Mouse (Mus musculus) Muller cell, postnatal 12 days (primary cell): ENCODE measurements around the gene Crip2.

Experiments
- DNase-seq: peaks from one replicate; pipeline ENCODE4 v3.0.0-alpha.2; 2015; ENCODE audit errors: inconsistent ontology term

The Crip2 gene

GRCm38 (mm10) chr12:113184945-113185344 lies 44.9 kb downstream of the Crip2 start:
- DNase-seq: no peak

- peak; percentile 64 for DNase-seq
Measured at GRCm38 (mm10) chr12:113185442-113186291, 45.6 kb downstream of the Crip2 start, which contains the start of gene Tmem121. Gene Tmem121 (plus strand): TSS chr12:113185930.

DNA sequence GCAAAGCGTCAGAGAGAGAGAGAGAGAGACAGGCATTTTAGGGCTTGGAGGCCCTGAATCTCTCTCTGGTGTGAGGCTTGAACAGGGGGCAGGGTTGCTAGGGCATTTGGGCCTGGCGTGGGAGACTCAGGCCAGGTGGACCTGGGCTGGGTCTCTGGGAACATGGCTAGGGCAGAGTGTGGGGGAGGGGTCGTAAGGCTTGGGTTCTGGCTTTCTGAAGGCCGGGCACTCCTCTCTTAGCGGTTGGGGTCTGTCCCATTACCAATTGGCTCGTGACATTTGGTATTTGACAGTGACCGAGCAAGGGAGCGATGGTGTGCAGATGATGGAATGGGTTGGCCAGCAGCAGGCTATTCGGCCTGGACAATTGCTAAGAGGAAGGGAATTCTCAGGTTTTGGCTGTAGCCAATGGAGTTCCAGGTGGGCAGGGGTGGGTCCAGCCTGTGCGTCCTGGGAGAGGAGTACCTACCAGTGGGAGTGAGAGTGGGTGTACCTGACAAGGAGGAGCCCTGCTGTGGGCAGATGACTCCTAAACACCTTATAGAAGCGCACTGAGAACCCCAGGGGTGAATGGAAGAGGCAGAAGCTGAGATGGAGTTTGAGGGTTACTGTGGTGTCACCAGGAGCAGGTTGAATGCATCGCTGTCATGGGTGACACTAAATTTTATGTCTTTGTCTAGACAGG lies 46.4 kb downstream of the Crip2 start:
- DNase-seq: no peak

DNA sequence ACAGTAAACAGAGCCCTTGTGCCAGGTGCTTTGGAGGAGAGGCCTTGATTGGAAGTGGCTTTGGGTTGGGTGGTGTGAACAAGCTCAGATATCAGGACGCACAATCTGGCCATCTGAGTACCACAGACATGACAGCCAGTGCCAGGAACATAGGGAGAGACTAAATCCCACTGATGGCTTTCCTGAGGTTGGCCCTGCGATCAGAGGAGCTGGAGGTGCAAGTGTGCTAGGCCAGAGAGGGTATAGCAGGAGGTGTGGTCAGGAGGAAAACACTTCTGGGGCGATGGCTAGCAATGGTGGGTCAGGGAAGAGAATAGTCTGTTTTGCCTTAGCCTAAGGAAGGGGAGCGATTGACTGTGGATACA lies 47.0 kb downstream of the Crip2 start:
- no peak for DNase-seq

DNA sequence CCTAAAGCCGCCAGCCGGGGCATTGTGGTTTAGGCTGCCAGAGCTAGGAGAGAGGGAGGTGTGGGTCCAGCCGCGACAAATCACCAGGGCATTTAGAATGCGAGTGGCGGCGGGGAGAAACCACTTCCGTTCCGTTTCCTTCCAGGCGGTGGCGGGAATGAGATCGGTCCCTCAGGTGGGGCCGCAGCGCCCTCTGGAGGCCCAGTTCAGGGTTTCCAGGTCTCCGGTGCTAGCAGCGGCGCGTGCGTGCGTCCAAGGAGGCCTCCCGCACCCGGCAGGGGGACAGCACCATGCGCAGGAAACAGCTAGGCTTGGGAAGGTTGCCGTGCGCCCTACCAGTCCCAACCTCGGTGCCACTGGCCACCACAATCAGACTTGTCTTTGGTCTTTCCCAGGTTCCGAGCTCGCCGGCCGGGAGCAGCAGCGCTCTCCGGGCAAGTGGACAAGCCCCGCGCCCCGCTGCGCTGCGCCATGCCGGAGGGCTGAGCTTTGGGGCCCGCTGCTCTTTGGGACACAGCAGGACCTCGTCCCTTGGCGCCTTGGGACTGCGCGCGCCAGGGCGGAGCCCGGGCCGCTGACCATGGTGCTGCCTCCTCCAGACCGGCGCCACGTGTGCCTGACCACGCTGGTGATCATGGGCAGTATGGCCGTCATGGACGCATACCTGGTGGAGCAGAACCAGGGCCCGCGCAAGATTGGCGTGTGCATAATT lies 47.7 kb downstream of the Crip2 start:
- peak; percentile 92 for DNase-seq

GRCm38 (mm10) chr12:113188349-113189055 lies 48.5 kb downstream of the Crip2 start:
- no peak for DNase-seq

DNA sequence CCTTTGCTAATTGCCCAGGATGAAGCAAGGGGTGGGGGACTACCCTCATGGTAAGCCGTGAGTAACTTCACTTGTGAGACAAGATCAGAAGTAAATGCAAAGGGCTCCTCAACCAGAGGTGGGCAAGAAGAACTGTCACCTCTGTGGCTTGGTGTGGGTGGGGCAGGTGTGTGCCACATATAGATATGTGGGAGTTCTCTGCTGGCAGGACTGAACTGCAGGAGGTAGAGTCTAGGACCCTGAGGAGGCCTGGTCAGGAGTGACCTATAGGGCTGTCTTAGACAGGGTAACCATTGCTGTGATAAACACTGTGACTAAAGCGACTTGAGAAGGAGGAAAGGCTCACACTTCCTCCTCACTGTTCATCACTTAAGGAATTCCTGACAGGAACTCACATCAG lies 53.4 kb downstream of the Crip2 start:
- no peak for DNase-seq
